Comparison of ENCODE assay signal across 23 mouse cellular contexts in genomic region chr4:5301461-5301860, GRCm38 (mm10).
DNase-seq lines count a peak whose midpoint lies in the region; ATAC-seq and TF ChIP-seq lines count a peak whose summit lies in the region.
"Had no signal": no experiment of that assay in that cellular context is flagged by ENCODE, and none has a peak within 500 bp of the region (broad histone marks: within the 10 kb centered on the region; RNA-seq: fewer than 3 reads in every experiment).

No protein-coding gene starts in this region.

- 0 out of 2 replicates have a peak, but pooled peaks have one; percentile 67 for ATAC-seq in forebrain, embryonic 13.5 days
- ATAC-seq in hindbrain, embryonic 14.5 days (ENCODE audit: low FRiP score): peak; percentile 59; the same call in 1 of the 2 replicates
- no peak for ATAC-seq in hindbrain, embryonic 11.5 days (ENCODE audit: low FRiP score)
- peak; percentile 71 for ATAC-seq in lung, embryonic 16.5 days (ENCODE audit: low read depth)
- ATAC-seq in forebrain, postnatal 0 days: peak; percentile 40; the same call in 1 of the 2 replicates
- ATAC-seq: CD4-positive, CD25-positive, alpha-beta regulatory T cell, adult 4 months; inflammation-experienced regulatory T-cells, adult 6 months had no signal

- no peaks in the 10 kb centered on the region for H3K27me3 ChIP-seq in forebrain, embryonic 13.5 days
- no peaks in the 10 kb centered on the region for H3K27me3 ChIP-seq in forebrain, embryonic 10.5 days (ENCODE audit: poor library complexity, severe bottlenecking)
- no peaks in the 10 kb centered on the region for H3K27me3 ChIP-seq in hindbrain, embryonic 14.5 days (ENCODE audit: control insufficient read depth, insufficient read depth, low read length)
- H3K27me3 ChIP-seq in hindbrain, embryonic 11.5 days (ENCODE audit: control insufficient read depth, insufficient read depth, low read length): no peaks in the 10 kb centered on the region
- no peaks in the 10 kb centered on the region for H3K27me3 ChIP-seq in lung, embryonic 16.5 days (ENCODE audit: control insufficient read depth, insufficient read depth, low read depth, low read length)
- no peaks in the 10 kb centered on the region for H3K27me3 ChIP-seq in forebrain, postnatal 0 days (ENCODE audit: insufficient read depth, low read length)
- H3K27me3 ChIP-seq: embryonic facial prominence, embryonic 15.5 days; heart, embryonic 12.5 days; hindbrain, embryonic 15.5 days had no signal

- H3K27ac ChIP-seq in forebrain, embryonic 13.5 days: no peak overlapping the region
- H3K27ac ChIP-seq in forebrain, embryonic 10.5 days: no peak overlapping the region
- no peak overlapping the region for H3K27ac ChIP-seq in hindbrain, embryonic 14.5 days
- H3K27ac ChIP-seq in hindbrain, embryonic 11.5 days (ENCODE audit: low read depth, low read length): no peak overlapping the region
- no peak overlapping the region for H3K27ac ChIP-seq in lung, embryonic 16.5 days (ENCODE audit: low read length)
- no peak overlapping the region for H3K27ac ChIP-seq in forebrain, postnatal 0 days (ENCODE audit: low read depth, low read length)
- H3K27ac ChIP-seq: embryonic facial prominence, embryonic 15.5 days; gastrocnemius, adult 2 months; hindbrain, embryonic 15.5 days had no signal

- H3K36me3 ChIP-seq in forebrain, embryonic 13.5 days (ENCODE audit: poor library complexity, severe bottlenecking): no peaks in the 10 kb centered on the region
- H3K36me3 ChIP-seq in forebrain, embryonic 10.5 days (replicated peaks): no peaks in the 10 kb centered on the region
- no peaks in the 10 kb centered on the region for H3K36me3 ChIP-seq in hindbrain, embryonic 14.5 days (replicated peaks; ENCODE audit: control insufficient read depth, insufficient read depth)
- H3K36me3 ChIP-seq in hindbrain, embryonic 11.5 days (ENCODE audit: control insufficient read depth, insufficient read depth, low read length): no peaks in the 10 kb centered on the region
- H3K36me3 ChIP-seq in lung, embryonic 16.5 days (ENCODE audit: control insufficient read depth, insufficient read depth, low read length): no peaks in the 10 kb centered on the region
- H3K36me3 ChIP-seq in forebrain, postnatal 0 days (ENCODE audit: insufficient read depth): no peaks in the 10 kb centered on the region
- H3K36me3 ChIP-seq: embryonic facial prominence, embryonic 15.5 days; G1E; heart, embryonic 12.5 days; hindbrain, embryonic 15.5 days had no signal

- H3K9ac ChIP-seq in forebrain, embryonic 13.5 days: no peak overlapping the region
- H3K9ac ChIP-seq in hindbrain, embryonic 14.5 days: no peak overlapping the region
- no peak overlapping the region for H3K9ac ChIP-seq in hindbrain, embryonic 11.5 days (ENCODE audit: low read depth, low read length)
- no peak overlapping the region for H3K9ac ChIP-seq in lung, embryonic 16.5 days (ENCODE audit: low read length)
- H3K9ac ChIP-seq in forebrain, postnatal 0 days: no peak overlapping the region
- H3K9ac ChIP-seq: embryonic facial prominence, embryonic 15.5 days; heart, embryonic 12.5 days; hindbrain, embryonic 15.5 days had no signal

- TF ChIP-seq CTCF in forebrain, postnatal 0 days (IDR thresholded peaks at IDR 0.05; ENCODE audit: low read depth): no peak

- H3K9me3 ChIP-seq in forebrain, embryonic 13.5 days (replicated peaks): 0 out of 2 replicates have a peak, but pooled peaks cover 3% of the 10 kb centered on the region
- no peaks in the 10 kb centered on the region for H3K9me3 ChIP-seq in forebrain, embryonic 10.5 days
- no peaks in the 10 kb centered on the region for H3K9me3 ChIP-seq in hindbrain, embryonic 14.5 days (ENCODE audit: control insufficient read depth, low read length)
- H3K9me3 ChIP-seq in hindbrain, embryonic 11.5 days (ENCODE audit: control insufficient read depth, low read length): no peaks in the 10 kb centered on the region
- H3K9me3 ChIP-seq in lung, embryonic 16.5 days (ENCODE audit: control insufficient read depth, low read length): no peaks in the 10 kb centered on the region
- H3K9me3 ChIP-seq in forebrain, postnatal 0 days (ENCODE audit: low read length): no peaks in the 10 kb centered on the region
- H3K9me3 ChIP-seq: embryonic facial prominence, embryonic 15.5 days; G1E; heart, embryonic 12.5 days; hindbrain, embryonic 15.5 days had no signal

- H3K4me3 ChIP-seq in forebrain, embryonic 13.5 days: no peak overlapping the region
- H3K4me3 ChIP-seq in forebrain, embryonic 10.5 days: no peak overlapping the region
- no peak overlapping the region for H3K4me3 ChIP-seq in hindbrain, embryonic 14.5 days (replicated peaks; ENCODE audit: low read length)
- no peak overlapping the region for H3K4me3 ChIP-seq in hindbrain, embryonic 11.5 days (ENCODE audit: low read depth, low read length)
- no peak overlapping the region for H3K4me3 ChIP-seq in lung, embryonic 16.5 days (ENCODE audit: low read length)
- no peak overlapping the region for H3K4me3 ChIP-seq in forebrain, postnatal 0 days (ENCODE audit: low read depth, low read length)
- H3K4me3 ChIP-seq: embryonic facial prominence, embryonic 15.5 days; erythroblast, embryonic 14.5 days; gastrocnemius, adult 2 months; heart, embryonic 12.5 days; hindbrain, embryonic 15.5 days had no signal

- H3K4me1 ChIP-seq in forebrain, embryonic 13.5 days: no peaks in the 10 kb centered on the region
- H3K4me1 ChIP-seq in forebrain, embryonic 10.5 days: no peaks in the 10 kb centered on the region
- no peaks in the 10 kb centered on the region for H3K4me1 ChIP-seq in hindbrain, embryonic 14.5 days (replicated peaks; ENCODE audit: control insufficient read depth, insufficient read depth, low read length)
- H3K4me1 ChIP-seq in hindbrain, embryonic 11.5 days (replicated peaks; ENCODE audit: control insufficient read depth, insufficient read depth, low read length): no peaks in the 10 kb centered on the region
- H3K4me1 ChIP-seq in lung, embryonic 16.5 days (replicated peaks; ENCODE audit: control insufficient read depth, insufficient read depth, low read length): peaks cover 4% of the 10 kb centered on the region; the same call in 1 of the 2 replicates
- H3K4me1 ChIP-seq in forebrain, postnatal 0 days (ENCODE audit: insufficient read depth): 0 out of 2 replicates have a peak, but pooled peaks cover 3% of the 10 kb centered on the region
- H3K4me1 ChIP-seq: embryonic facial prominence, embryonic 15.5 days; heart, embryonic 12.5 days; hindbrain, embryonic 15.5 days had no signal

- no peak overlapping the region for H3K4me2 ChIP-seq in forebrain, embryonic 13.5 days
- H3K4me2 ChIP-seq in hindbrain, embryonic 14.5 days (replicated peaks): no peak overlapping the region
- H3K4me2 ChIP-seq in hindbrain, embryonic 11.5 days (replicated peaks; ENCODE audit: low read depth, low read length): no peak overlapping the region
- H3K4me2 ChIP-seq in lung, embryonic 16.5 days (ENCODE audit: low read depth, low read length): no peak overlapping the region
- no peak overlapping the region for H3K4me2 ChIP-seq in forebrain, postnatal 0 days (ENCODE audit: low read depth)
- H3K4me2 ChIP-seq: embryonic facial prominence, embryonic 15.5 days; heart, embryonic 12.5 days; hindbrain, embryonic 15.5 days had no signal

- DNase-seq in forebrain, embryonic 10.5 days (ENCODE audit: extremely low spot score, low spot score): no peak
- no peak for DNase-seq in hindbrain, embryonic 14.5 days (ENCODE audit: low spot score)
- no peak for DNase-seq in hindbrain, embryonic 11.5 days (ENCODE audit: low spot score)
- DNase-seq in lung, postnatal 4 days: no peak
- peak; percentile 8 for DNase-seq in forebrain, postnatal 0 days
- DNase-seq: adrenal gland, adult 8-10 months; adrenal gland, postnatal 36 days; B cell, adult 2 months; cerebellum, adult 11 months; cerebellum, adult 8-10 months; cerebellum, postnatal 14 days; embryo, embryonic 11 days; gastrocnemius, adult 2 months; gastrocnemius, postnatal 25 days had no signal

- 67% methylated on average over 3 of the region's 3 CpGs for WGBS in forebrain, embryonic 13.5 days
- WGBS in forebrain, embryonic 10.5 days: 98% methylated on average over 3 of the region's 3 CpGs
- 62% methylated on average over 3 of the region's 3 CpGs for WGBS in hindbrain, embryonic 14.5 days
- 84% methylated on average over 3 of the region's 3 CpGs for WGBS in hindbrain, embryonic 11.5 days
- 51% methylated on average over 3 of the region's 3 CpGs for WGBS in lung, embryonic 16.5 days
- 28% methylated on average over 3 of the region's 3 CpGs for WGBS in forebrain, postnatal 0 days
